Mouse (Mus musculus): ENCODE measurements around the gene Gsto1.

Gene Gsto1

DNA sequence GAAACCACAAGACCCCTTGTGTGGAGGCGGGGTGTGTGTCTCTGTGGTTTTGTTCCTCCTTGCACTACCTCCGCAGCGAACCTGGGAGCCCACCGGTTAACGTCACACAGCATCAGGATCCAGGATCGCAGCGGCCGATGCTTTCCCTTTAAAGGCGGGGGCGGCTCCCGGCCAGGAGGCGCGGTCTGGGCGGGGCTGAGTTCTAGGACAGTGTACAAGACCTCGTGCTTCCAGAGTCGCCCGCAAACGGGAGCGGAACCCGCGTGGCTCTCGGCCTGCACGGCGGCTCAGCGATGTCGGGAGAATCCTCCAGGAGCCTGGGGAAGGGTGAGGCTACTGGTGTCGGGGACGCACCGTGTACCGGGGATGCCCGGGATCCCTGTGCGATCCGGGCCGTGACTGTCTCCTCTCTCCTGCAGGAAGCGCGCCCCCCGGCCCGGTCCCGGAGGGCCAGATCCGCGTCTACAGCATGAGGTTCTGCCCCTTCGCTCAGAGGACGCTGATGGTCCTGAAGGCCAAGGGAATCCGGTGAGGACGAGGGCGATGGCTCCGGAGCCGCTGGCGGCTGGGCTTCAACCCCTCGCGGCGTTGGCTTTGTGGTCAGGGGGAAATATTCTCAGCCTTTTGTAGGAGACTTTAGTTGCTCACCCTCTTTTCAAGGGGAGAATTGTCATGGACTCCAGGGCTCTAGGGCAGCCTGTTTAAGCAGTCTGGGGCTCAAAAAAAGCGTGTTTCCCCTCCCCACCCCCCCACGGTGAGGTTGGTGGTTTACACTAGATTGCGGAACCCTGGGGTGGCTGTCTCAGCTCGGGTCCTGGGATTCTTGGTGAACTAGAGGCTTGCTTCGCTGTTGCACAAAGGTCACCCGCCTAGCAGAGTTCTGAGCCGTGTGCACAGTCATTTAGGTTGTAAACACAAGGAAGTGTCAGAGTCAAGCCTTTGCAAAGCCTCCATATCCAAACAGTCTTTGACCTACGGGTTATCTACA, at the start of gene Gsto1:
TSS of gene Gsto1 (plus strand) at position 175 of the 988 bp plus-strand sequence.
- WGBS, result 1% methylated on average over 60 of the region's 60 CpGs

DNA sequence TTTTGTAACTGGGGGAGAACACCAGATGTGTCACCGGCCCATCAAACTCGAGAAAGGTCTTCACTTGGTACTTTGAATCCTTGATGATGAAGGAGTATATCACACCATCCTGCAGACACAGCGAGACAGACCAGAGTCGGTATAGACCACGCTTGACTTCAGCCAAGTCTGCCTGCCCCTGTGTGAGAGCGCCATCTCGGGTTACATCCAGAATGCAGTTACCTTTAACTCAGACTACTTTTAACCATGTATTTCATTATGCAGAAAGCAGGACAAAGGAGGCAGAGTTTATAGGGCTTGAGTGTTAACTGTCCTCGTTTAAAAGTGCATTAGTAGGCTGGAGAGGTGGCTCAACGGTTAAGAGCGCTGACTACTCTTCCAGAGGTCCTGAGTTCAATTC, 42.7 kb upstream of the Gsto1 start:
- 79% methylated on average over 10 of the region's 10 CpGs for WGBS

GRCm38 (mm10) chr19:47814721-47815120, 40.0 kb upstream of the Gsto1 start:
- WGBS, result 95% methylated on average over 5 of the region's 5 CpGs

DNA sequence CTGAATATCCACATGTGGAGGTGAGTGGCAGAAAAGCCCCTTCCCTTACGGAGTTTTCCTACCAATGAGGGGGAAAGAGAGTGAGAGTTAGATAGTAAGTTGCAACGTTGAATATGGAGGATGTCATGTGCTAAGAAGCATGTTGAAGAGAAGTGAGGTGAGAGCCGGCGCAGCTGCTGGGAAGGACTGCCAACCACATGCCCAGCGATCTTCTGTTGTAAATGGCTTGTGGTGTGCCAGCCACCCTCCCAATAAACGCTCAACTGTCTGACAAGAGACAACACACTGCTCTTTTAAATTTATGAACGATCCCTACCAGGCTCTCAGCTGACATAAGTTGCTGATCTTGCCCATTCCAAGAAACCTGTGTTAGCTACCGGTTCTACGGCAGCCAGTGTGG, 37.1 kb upstream of the Gsto1 start:
- 45% methylated on average over 9 of the region's 9 CpGs for WGBS

DNA sequence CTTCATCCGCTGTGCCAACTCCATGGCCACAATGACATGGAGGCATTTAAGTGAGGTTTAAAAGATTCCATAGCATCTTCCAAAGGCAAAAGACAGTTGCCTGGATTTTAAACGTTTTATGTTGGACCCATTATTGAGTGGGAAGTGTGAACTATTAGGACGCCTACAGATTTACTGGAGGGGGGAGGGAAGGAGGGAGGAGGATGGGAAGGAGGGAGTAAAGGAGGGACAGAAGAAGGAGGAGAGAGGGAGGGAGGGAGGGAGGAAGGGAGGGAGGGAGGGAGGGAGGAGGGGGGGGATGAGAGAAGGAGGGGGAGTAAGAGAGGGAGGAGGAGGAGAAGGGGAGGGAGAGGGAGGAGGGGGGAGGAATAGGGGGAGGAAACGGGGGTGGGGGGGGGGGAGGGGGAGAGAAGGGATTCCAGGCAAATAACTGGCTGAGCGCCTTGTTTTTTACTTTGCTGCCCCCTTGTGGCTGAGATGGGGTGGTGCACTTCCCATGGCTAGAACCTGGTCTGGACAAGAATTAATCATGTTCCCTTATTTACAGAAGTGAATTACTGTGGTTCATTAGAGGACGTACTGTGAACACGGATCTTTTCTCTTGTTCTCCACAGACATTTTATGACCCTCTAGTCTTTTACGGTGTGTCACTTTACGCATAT, 33.8 kb upstream of the Gsto1 start:
- 19% methylated on average over 8 of the region's 9 CpGs for WGBS

DNA sequence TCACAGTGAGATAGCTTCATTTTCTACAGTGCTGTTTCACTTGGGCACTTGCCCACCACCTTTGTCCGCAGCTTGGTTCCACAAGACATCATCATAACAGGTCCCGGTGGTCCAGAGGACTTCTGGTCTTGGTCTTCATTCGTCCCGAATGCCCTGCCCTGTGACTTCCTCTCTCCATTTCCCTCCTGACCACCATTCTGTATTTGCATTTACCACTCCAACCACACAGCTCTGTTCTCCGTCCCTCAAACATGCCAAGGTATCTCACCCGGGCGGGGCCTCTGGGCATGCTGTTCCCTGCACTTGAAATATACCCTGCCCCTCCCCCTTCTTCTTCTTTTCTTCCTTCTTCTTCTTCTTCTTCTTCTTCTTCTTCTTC, 33.3 kb upstream of the Gsto1 start:
- 47% methylated on average over 7 of the region's 7 CpGs for WGBS

DNA sequence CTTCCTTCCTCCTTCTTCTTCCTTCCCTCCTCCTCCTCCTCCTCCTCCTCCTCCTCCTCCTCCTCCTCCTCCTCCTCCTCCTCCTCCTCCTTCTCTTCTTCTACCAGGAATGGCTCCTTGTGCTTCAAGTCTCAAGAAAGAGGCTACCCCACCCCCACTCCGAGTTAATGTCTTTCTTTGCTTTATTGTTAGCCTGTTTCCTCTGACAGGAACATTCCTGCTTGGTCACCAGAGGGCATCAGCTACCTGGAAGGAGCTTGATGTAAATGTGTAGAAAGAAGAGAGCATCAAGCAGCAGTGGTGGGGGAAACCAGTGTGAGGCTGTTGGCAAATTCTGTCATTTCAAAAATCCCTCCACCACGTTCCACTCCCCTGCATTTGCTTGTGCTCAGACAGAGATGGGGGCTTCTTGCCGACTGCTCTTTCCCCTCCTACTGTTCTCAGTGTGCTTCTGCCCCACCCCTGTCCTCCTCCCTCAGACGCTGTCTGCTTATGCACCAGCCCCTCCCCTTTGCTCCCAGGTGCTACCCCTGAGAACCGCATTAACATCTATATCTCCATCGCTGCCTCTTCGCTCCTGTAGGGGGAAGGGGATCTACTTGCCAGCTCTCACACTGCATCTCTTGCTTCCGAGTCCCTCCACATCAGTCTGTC, 32.5 kb upstream of the Gsto1 start:
- WGBS, result 26% methylated on average over 8 of the region's 8 CpGs

DNA sequence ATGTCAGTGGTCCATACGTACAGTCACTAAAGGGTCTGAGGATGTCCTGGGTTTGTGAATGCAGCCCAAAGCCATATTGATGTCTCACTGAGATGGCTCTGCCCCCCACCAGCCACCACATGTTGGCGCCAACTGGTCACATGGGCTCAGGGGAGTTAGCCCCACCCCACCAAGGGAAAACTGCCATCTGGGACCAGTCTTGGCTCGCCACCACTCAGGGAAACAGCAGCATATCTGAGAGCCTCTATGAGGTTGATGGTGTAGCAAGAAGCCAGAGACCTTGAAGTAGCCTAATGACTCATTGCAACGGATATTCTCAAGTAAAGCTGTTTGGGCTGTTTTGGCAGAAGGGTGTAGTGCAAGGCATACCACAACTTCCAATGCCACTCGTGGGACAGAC, 30.7 kb upstream of the Gsto1 start:
- WGBS, result 86% methylated on average over 5 of the region's 5 CpGs

- 90% methylated on average over 14 of the region's 14 CpGs for WGBS
Observed at GRCm38 (mm10) chr19:47829913-47830450, 24.8 kb upstream of the Gsto1 start.

DNA sequence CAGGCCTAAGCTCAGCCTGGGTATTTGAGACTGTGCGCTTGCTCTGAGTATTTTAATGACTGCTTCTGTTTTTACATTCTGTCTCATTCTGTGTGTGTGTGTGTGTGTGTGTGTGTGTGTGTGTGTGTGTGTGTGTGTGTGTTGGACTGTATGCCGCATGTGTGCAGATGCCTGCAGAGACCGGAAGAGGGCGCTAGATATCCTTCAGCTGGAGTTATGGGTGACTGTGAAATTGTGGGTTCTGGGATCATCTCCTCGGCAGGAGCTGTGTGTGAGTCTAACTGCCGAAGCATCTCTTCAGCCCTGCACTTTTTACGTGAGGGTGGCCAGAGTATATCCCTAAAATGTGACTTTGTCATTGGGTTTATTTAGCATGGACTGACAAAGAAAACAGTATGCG, 23.7 kb upstream of the Gsto1 start:
- 97% methylated on average over 8 of the region's 8 CpGs for WGBS

- WGBS, result 87% methylated on average over 16 of the region's 16 CpGs
Observed at GRCm38 (mm10) chr19:47832316-47832715, 22.5 kb upstream of the Gsto1 start.

GRCm38 (mm10) chr19:47834614-47835013, 20.2 kb upstream of the Gsto1 start:
- 87% methylated on average over 5 of the region's 5 CpGs for WGBS

DNA sequence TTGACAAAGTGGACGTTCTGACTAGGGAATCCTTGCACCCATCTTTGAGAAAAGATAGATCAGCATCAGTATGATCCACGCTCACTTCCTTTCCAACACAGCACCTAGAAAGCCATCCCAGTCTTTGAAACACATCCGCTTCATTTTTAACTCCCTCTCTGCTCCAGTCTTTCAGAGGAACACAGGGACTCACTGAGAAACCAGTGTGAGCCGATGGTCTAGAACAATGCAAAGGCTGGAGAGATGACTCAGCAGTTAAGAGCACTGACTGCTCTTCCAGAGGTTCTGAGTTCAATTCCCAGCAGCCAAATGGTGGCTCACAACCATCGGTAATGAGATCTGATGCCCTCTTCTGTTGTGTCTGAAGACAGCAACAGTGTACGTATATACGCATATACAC, 19.0 kb upstream of the Gsto1 start:
- 86% methylated on average over 7 of the region's 7 CpGs for WGBS

DNA sequence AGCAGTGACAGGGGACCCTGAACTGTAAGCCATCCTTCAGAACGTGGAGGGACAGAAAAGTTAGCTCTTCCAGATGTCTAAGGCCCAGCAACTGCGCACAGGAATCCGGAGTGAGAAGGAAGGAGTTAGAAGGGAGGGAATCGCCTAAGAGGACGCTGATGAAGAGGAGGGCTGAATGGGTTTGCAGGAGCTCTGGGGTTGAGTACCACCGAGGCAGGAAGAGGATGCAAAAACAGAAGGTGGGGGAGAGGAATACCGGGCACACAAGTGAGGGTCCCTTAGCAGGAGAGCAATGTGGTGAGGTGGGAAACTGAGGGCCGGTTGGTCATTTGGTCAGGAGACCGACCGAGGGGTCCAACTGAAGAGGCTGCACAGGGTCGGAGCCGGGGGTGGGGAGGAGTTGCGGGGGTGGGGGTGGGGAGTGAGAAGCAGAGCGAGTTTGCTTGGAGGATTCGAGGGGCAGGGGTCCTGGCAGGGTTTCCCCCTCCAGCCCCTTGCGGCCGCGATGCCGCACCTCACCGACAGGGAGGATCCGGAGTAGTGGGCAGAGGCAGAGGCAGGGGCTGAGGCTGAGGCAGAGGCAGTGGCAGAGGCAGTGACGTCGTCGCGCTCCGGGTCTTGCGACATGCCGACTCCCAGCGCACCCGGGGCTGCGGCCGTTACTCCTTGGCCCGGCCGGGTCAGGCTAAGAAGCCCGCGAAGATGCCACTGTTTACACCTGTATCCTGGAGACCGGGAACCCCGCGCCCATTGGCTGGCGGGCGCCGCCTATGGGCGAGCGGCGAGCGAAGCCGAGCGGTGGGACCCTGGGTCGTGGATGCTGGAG, 17.9 kb upstream of the Gsto1 start:
- WGBS, result 6% methylated on average over 49 of the region's 49 CpGs

DNA sequence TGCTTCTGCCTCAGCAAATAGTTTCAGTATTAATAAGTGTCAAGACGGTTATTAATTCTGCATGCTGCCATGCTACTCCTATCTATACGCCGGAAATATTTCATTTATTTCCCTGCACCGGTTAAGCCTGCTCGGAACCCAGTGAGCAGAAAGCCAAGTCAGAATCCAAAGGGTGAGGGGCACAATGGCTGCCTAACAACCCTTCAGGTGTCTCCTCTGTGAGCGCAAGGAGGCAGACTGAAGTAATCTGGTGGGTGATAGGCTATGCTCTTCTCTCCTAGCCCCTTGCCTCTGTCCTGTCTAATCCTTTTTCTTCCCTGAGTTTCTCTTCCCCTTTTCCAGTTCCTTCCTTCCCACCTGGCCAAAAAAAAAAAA, 17.3 kb upstream of the Gsto1 start:
- WGBS, result under 1% methylated on average over 6 of the region's 6 CpGs

- 84% methylated on average over 15 of the region's 15 CpGs for WGBS
Observed at GRCm38 (mm10) chr19:47841234-47841633, 13.5 kb upstream of the Gsto1 start.

GRCm38 (mm10) chr19:47849735-47850134, 5.0 kb upstream of the Gsto1 start:
- WGBS, result 91% methylated on average over 3 of the region's 3 CpGs

DNA sequence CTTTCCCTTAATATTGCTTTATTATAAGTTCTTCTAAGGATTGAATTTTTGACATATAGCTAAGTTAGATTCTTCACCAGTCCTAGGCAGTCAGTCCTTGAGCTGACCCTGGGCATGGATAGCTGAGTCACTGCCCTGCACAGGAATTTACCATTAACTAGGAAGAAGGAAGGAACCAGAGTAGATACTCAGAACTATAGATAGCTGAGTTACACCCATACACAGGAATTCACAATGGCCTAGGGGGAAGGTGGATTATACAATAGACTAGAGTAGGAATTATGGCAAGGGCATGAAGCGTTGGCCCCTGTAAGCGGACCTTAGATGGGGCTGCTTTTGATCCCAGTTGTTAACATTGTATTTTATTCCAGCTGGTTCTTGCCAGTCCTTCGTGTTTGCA, 2.6 kb upstream of the Gsto1 start:
- 92% methylated on average over 3 of the region's 3 CpGs for WGBS

- 95% methylated on average over 3 of the region's 3 CpGs for WGBS
Observed at GRCm38 (mm10) chr19:47853053-47853452, 1.7 kb upstream of the Gsto1 start.

DNA sequence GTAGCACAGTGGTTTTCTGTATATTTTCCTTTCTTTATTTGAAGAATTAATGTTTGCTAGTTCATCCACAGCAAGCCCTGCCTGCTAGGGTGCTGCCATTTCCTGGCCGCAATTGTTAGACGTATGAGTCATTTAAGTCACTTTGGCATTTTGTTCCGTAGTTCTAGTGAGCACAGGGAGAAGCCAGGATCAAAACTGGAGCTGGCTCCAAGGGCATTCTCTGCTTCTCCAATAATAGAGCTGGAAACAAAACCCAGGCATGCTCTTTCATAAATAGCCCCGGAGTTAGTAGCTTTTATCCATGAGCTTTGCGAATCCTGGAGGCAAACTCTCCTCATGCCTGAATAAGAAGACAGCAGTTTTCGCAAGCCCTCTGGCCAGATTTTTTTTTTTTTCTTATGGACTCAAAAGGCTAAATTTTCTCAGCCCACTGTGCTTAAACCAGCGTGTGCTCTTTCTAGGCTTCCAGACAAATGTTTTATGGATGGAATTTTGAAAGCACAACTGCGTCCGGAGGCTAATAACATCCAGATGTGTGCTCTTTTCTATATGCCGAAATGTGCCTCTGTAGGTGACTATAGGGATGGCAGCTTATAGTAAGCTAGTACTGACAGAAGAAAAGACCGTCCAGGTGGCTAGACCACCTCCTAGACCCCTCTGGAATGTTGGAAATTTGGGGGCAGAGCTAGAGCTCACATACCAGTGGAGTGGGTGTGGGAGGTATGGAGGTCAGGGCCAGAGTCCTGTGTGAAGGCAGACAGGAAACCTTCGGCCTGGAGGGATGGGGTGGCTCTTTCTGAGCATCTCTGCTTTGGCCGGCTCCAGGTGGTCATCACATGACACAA, 597 bp upstream of the Gsto1 start:
- 8% methylated on average over 13 of the region's 13 CpGs for WGBS
